In the genomic region with DNA sequence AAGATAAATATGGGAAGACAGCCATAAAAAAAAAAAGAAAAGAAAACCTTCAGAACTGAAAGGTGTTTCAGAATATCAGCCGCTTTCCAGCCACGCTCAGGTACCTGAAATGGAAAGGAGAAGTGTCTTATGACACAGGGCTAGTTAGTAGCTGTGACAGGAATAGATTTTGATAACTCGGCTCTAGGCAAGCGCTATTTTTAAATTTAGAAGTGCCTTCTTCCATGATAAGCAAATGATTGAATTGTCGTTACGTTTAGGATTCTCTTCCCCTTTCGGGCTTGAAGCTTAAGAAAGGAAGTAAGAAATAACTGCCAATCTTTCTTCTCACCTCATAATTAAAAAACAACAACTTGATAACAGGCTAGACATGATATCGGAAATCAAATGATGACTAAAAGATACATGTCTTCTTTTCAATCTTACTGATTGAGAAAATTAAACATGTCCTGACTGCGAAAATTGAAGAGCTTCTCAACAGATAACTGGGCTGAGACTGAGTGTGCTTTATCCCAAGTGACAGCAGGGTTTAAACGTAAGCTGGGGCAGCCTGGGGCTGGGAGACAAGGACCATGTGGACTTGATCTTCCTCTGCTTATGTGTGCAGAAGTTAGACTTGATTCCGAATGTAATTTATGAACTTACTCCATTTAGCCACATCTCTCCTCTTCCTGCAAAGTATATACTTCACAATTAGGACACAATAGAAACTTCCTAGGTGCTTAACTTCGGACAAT, we compare ENCODE assay signal across 27 mouse cellular contexts.
DNase-seq lines count a peak whose midpoint lies in the region; ATAC-seq and TF ChIP-seq lines count a peak whose summit lies in the region.
"Had no signal": no experiment of that assay in that cellular context is flagged by ENCODE, and none has a peak within 500 bp of the region (broad histone marks: within the 10 kb centered on the region; RNA-seq: fewer than 3 reads in every experiment).

No protein-coding gene starts in this region.

- H3K4me1 ChIP-seq in heart, embryonic 11.5 days (ENCODE audit: control insufficient read depth, insufficient read depth, low read length) = no peaks in the 10 kb centered on the region
- no peaks in the 10 kb centered on the region for H3K4me1 ChIP-seq in stomach, postnatal 0 days (replicated peaks; ENCODE audit: control insufficient read depth, insufficient read depth)
- H3K4me1 ChIP-seq: hindbrain, embryonic 13.5 days; limb, embryonic 13.5 days; liver, embryonic 13.5 days; neural tube, embryonic 13.5 days had no signal

- no peak for TF ChIP-seq CTCF in stomach, postnatal 0 days (IDR thresholded peaks at IDR 0.05; ENCODE audit: low read depth)

- WGBS in heart, embryonic 11.5 days (ENCODE audit: insufficient replicate concordance) = 41% methylated on average over 12 of the region's 12 CpGs
- 70% methylated on average over 12 of the region's 12 CpGs for WGBS in stomach, postnatal 0 days

- H3K27ac ChIP-seq in heart, embryonic 11.5 days (ENCODE audit: low read depth, low read length) = 0 out of 2 replicates have a peak overlapping the region, but pooled peaks have one; percentile 10
- no peak overlapping the region for H3K27ac ChIP-seq in stomach, postnatal 0 days (replicated peaks)
- H3K27ac ChIP-seq: hindbrain, embryonic 13.5 days; layer of hippocampus, adult 2 months; limb, embryonic 13.5 days; liver, embryonic 13.5 days; neural tube, embryonic 13.5 days had no signal

- no peak for ATAC-seq in heart, embryonic 11.5 days (replicated peaks; ENCODE audit: insufficient number of reproducible peaks, low FRiP score, low TSS enrichment)
- no peak for ATAC-seq in stomach, postnatal 0 days (ENCODE audit: low FRiP score, low TSS enrichment)
- ATAC-seq: activated CD4-positive, CD25-positive, alpha-beta regulatory T cell, adult 4 months; inflammation-experienced regulatory T-cells, adult 6 months had no signal

- H3K9me3 ChIP-seq in heart, embryonic 11.5 days (replicated peaks; ENCODE audit: control insufficient read depth, low read length) = no peaks in the 10 kb centered on the region
- no peaks in the 10 kb centered on the region for H3K9me3 ChIP-seq in stomach, postnatal 0 days (ENCODE audit: control insufficient read depth, low read length)
- H3K9me3 ChIP-seq: hindbrain, embryonic 13.5 days; limb, embryonic 13.5 days; liver, embryonic 13.5 days; neural tube, embryonic 13.5 days had no signal

- 0 out of 2 replicates have a peak overlapping the region, but pooled peaks have one; percentile 5 for H3K4me3 ChIP-seq in heart, embryonic 11.5 days (ENCODE audit: low read depth, low read length)
- H3K4me3 ChIP-seq in stomach, postnatal 0 days (ENCODE audit: low read depth, low read length) = no peak overlapping the region
- H3K4me3 ChIP-seq: hindbrain, embryonic 13.5 days; layer of hippocampus, adult 2 months; limb, embryonic 13.5 days; liver, embryonic 13.5 days; neural tube, embryonic 13.5 days had no signal

- H3K36me3 ChIP-seq in heart, embryonic 11.5 days (ENCODE audit: control insufficient read depth, insufficient read depth, low read length) = no peaks in the 10 kb centered on the region
- no peaks in the 10 kb centered on the region for H3K36me3 ChIP-seq in stomach, postnatal 0 days (ENCODE audit: control insufficient read depth, insufficient read depth, low read length)
- H3K36me3 ChIP-seq: hindbrain, embryonic 13.5 days; limb, embryonic 13.5 days; liver, embryonic 13.5 days; neural tube, embryonic 13.5 days had no signal

- no peak for TF ChIP-seq EP300 in stomach, postnatal 0 days (optimal IDR thresholded peaks at IDR 0.05)

- H3K9ac ChIP-seq in heart, embryonic 11.5 days (ENCODE audit: low read depth, low read length) = no peak overlapping the region
- H3K9ac ChIP-seq in stomach, postnatal 0 days (ENCODE audit: low read length) = no peak overlapping the region
- H3K9ac ChIP-seq: hindbrain, embryonic 13.5 days; limb, embryonic 13.5 days; liver, embryonic 13.5 days; lung, embryonic 14.5 days; neural tube, embryonic 13.5 days had no signal

- peak; percentile 9 to 34 for DNase-seq in heart, adult 9 months (ENCODE audit: low spot score in 2 of 2)
- DNase-seq in heart, adult 11 months = no peak
- peak; percentile 24 to 30 for DNase-seq in heart, postnatal 10 days
- DNase-seq in skeletal muscle tissue, adult 2 months (ENCODE audit: low read depth, low spot score) = peak; percentile 34
- DNase-seq in adipocyte (ENCODE audit: low spot score) = no peak
- DNase-seq in stomach, postnatal 0 days (ENCODE audit: low spot score) = no peak
- DNase-seq in yolk sac, embryonic 10.5 days (ENCODE audit: low spot score) = no peak
- DNase-seq: adrenal gland, postnatal 14 days; cerebellum, adult 18-20 months; cerebellum, postnatal 25 days; gastrocnemius, postnatal 10 days; kidney, adult 2 months; kidney, postnatal 10 days; layer of hippocampus, postnatal 36 days; liver, embryonic 13.5 days; lung, postnatal 4 days; midbrain, embryonic 14.5 days; thymus, postnatal 25 days had no signal

- H3K27me3 ChIP-seq in heart, embryonic 11.5 days (ENCODE audit: control insufficient read depth, insufficient read depth, low read length) = no peaks in the 10 kb centered on the region
- H3K27me3 ChIP-seq in stomach, postnatal 0 days (ENCODE audit: control insufficient read depth, insufficient read depth, low read length) = no peaks in the 10 kb centered on the region
- H3K27me3 ChIP-seq: hindbrain, embryonic 13.5 days; limb, embryonic 13.5 days; liver, embryonic 13.5 days; neural tube, embryonic 13.5 days; Patski had no signal

- intact Hi-C loops in heart, postnatal 10 days (cut with DNase I) = loop anchor here (5.0 kb wide), 1 partner anchor 106 kb away; no protein-coding TSS in a partner anchor

- peak overlapping the region; percentile 45 for H3K4me2 ChIP-seq in heart, embryonic 11.5 days
- H3K4me2 ChIP-seq in stomach, postnatal 0 days (replicated peaks; ENCODE audit: low read depth) = no peak overlapping the region
- H3K4me2 ChIP-seq: hindbrain, embryonic 13.5 days; limb, embryonic 13.5 days; liver, embryonic 13.5 days; lung, embryonic 14.5 days; neural tube, embryonic 13.5 days had no signal

Comparison
In these comparisons a context has a peak if more than half of its experiments do, and no peak if none do; other contexts are left out.
1. DNase-seq: peak in heart, adult 9 months (2 of 2), heart, postnatal 10 days (2 of 2) and skeletal muscle tissue, adult 2 months (single experiment); none in heart, adult 11 months (single experiment), adipocyte (single experiment), stomach, postnatal 0 days (single experiment) and yolk sac, embryonic 10.5 days (single experiment).